Mouse (Mus musculus) kidney, embryonic 14.5 days (tissue): Measurements from ENCODE around the gene Prm3. TPM values are rescaled to one million over a fixed set of nuclear protein-coding genes. Genes with fewer than 3 reads are reported as not detected.

Source experiments
- ATAC-seq: fragments of 200-750 bp; cut with Nextera tagmentation; 2 replicates; pipeline ENCODE4 v1.8.0; 2017; ENCODE audit warnings: moderate number of reproducible peaks, mild to moderate bottlenecking, moderate TSS enrichment, moderate library complexity; ENCODE audit not compliant: low FRiP score, low TSS enrichment
- H3K27ac ChIP-seq: fragments of 300-500 bp; sonication (generic); 2 replicates; pipeline ENCODE4 v1.5.1; 2014; ENCODE audit warnings: low read depth, mild to moderate bottlenecking, low read length, moderate library complexity, mixed read lengths
- H3K27me3 ChIP-seq: fragments of 300-500 bp; sonication (generic); 2 replicates; pipeline ENCODE4 v1.6.1; 2014; ENCODE audit warnings: mild to moderate bottlenecking, low read length; ENCODE audit not compliant: control insufficient read depth, insufficient read depth
- H3K36me3 ChIP-seq: fragments of 300-500 bp; sonication (generic); 2 replicates; pipeline ENCODE4 v1.6.1; 2014; ENCODE audit warnings: low read length, mixed read lengths; ENCODE audit not compliant: control insufficient read depth, insufficient read depth
- H3K4me1 ChIP-seq: fragments of 300-500 bp; sonication (generic); 2 replicates; pipeline ENCODE4 v1.6.1; 2014; ENCODE audit warnings: low read length, mixed read lengths; ENCODE audit not compliant: control insufficient read depth, insufficient read depth
- H3K4me2 ChIP-seq: fragments of 300-500 bp; sonication (generic); replicated peaks from 2 replicates; pipeline ENCODE4 v1.6.1; 2014; ENCODE audit warnings: low read depth, mild to moderate bottlenecking, low read length
- H3K4me3 ChIP-seq: fragments of 300-500 bp; sonication (generic); 2 replicates; pipeline ENCODE4 v1.5.1; 2014; ENCODE audit warnings: mild to moderate bottlenecking, low read length
- H3K9ac ChIP-seq: fragments of 300-500 bp; sonication (generic); 2 replicates; pipeline ENCODE4 v1.6.1; 2014; ENCODE audit warnings: low read depth, mild to moderate bottlenecking, low read length, moderate library complexity
- H3K9me3 ChIP-seq: fragments of 300-500 bp; sonication (generic); 2 replicates; pipeline ENCODE4 v1.6.1; 2016; ENCODE audit warnings: low read length; ENCODE audit not compliant: control insufficient read depth
- WGBS: fragments of 180-500 bp; shearing (Covaris S2); extraction: QIAGEN DNeasy Blood & Tissue Kit; methylation state at CpG from one replicate; pipeline ENCODE4 v1.1.7; 2014; 5-methylcytosine and 5-hydroxymethylcytosine counted together
- polyA plus RNA-seq: library from polyadenylated mRNA; unstranded; fragments of >200 nt; fragmentation: Nextera tagmentation; extraction: Ambion mirVana; gene quantifications from 2 replicates; pipeline ENCODE4 v1.2.1, GENCODE M21; 2014

The Prm3 gene
- polyA plus RNA-seq, 1 experiment from 2014 or later = not detected

DNA sequence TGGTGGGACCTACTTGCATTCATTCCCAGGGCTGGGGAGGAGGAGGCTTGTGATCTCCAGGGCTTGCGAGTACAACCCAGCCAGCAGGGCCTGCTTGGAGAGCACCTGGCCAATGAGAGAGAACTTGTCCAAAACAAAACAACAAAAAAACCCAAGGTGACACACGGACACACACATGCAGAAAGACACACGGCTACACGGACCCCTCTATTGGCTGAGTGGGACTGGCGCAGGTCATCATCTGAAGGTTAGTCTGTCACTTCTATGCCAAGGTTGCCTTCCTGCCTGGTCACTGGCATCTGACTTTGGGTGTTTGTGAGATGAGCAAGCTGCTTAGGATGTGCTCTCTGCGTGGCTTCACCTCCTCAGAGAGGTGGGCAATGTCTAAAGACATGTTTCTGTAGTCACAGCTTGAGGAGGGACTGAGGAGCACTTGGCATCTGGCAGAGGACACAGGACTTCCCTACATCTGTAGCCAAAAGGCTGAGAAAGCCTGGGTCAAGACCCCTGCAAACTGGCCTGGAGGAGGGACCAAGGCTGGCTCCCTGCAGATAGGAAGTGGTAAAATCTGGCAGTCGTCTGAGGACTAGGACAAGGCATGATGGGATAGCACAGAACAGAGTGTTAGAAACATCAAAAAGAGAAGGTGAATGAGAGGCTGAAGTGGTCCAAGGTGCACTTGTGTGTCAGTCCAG, 37.2 kb upstream of the Prm3 start:
- 80% methylated on average over 7 of the region's 7 CpGs for WGBS
- ATAC-seq = no peak
- H3K27ac ChIP-seq = no peak overlapping the region

DNA sequence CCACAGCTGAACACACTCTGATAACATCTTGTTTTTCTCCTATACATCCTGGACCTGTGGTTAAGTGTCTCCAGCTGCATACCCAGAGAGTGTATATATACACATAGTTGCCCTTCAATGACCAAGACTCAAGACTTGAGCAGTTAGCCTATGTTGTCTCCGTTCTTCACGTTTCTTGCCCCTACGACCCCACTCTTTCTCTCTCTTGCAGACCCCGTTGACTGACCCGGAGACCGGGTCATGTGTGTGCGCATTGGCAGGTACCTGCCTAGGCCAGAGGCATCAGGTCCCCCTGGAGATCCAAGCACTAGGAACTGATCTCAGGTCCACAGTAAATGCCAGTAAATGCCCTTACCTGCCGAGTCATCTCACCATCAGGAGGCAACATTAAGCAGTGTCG, 36.6 kb upstream of the Prm3 start:
- Histone ChIP-seq H3K4me1 (no peaks in the 10 kb centered on the region), H3K36me3 (no peaks in the 10 kb centered on the region), H3K4me2 (no peak overlapping the region), H3K9ac (no peak overlapping the region), H3K4me3 (no peak overlapping the region), H3K9me3 (no peaks in the 10 kb centered on the region), H3K27me3 (0 out of 2 replicates have a peak, but pooled peaks cover 2% of the 10 kb centered on the region), H3K27ac (no peak overlapping the region)
- no peak for ATAC-seq
- 86% methylated on average over 9 of the region's 9 CpGs for WGBS

More for the DNA sequence above, 37.2 kb upstream of the Prm3 start:
- no peak overlapping the region for H3K4me3 ChIP-seq
- no peaks in the 10 kb centered on the region for H3K4me1 ChIP-seq
- H3K9me3 ChIP-seq = no peaks in the 10 kb centered on the region
- no peak overlapping the region for H3K4me2 ChIP-seq
- H3K9ac ChIP-seq = no peak overlapping the region
- H3K36me3 ChIP-seq = no peaks in the 10 kb centered on the region
- 0 out of 2 replicates have a peak, but pooled peaks cover 2% of the 10 kb centered on the region for H3K27me3 ChIP-seq

DNA sequence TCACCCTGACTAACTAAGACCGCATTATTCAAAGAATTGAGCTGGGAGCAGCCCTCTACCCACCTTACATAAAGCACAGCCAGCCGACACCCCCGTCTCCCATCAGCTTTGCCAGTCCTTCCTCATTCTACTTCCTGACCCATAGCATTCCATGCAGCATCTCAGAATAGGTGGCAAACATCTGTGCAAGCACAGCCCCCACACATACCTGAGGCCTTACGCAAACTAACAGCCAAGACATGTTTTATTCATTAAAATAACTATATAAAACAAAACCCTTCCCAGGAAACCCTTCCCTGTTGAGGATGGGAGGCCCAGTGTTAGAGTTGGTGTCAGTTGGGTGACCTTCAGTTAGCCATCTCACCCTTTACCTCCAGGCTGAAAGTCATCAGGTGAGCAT, 35.1 kb upstream of the Prm3 start:
- ATAC-seq = no peak
- no peaks in the 10 kb centered on the region for H3K36me3 ChIP-seq
- H3K4me3 ChIP-seq = no peak overlapping the region
- no peak overlapping the region for H3K4me2 ChIP-seq
- no peak overlapping the region for H3K9ac ChIP-seq
- H3K27me3 ChIP-seq = 0 out of 2 replicates have a peak, but pooled peaks cover 2% of the 10 kb centered on the region
- no peaks in the 10 kb centered on the region for H3K9me3 ChIP-seq
- 0 out of 2 replicates have a peak, but pooled peaks cover 5% of the 10 kb centered on the region for H3K4me1 ChIP-seq
- no peak overlapping the region for H3K27ac ChIP-seq
- WGBS = 82% methylated on average over 4 of the region's 4 CpGs

DNA sequence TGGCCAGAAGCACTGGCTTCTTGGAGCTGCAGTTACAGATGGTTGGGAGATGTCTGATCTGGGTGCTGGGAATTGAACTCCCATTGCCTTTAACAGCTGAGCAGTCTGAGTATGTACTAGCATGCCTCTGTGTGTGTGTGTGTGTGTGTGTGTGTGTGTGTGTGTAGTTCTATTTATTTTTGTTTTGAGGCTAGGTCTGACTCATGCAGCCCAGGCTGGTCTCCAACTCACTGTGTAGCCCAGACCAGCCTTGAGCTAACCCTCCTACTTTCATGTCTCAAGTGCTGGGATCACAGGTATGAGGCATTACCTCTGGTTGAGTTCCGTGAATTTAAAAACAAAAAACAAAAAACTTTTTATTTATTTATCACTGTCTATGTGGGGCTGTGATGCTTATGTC, 33.8 kb upstream of the Prm3 start:
- Histone ChIP-seq H3K9ac (no peak overlapping the region), H3K27ac (no peak overlapping the region), H3K36me3 (no peaks in the 10 kb centered on the region), H3K9me3 (no peaks in the 10 kb centered on the region), H3K27me3 (0 out of 2 replicates have a peak, but pooled peaks cover 2% of the 10 kb centered on the region), H3K4me3 (no peak overlapping the region), H3K4me2 (no peak overlapping the region), H3K4me1 (peaks cover 15% of the 10 kb centered on the region; the same call in 1 of the 2 replicates)
- ATAC-seq = no peak
- WGBS = 94% methylated on average over 1 of the region's 1 CpGs

DNA sequence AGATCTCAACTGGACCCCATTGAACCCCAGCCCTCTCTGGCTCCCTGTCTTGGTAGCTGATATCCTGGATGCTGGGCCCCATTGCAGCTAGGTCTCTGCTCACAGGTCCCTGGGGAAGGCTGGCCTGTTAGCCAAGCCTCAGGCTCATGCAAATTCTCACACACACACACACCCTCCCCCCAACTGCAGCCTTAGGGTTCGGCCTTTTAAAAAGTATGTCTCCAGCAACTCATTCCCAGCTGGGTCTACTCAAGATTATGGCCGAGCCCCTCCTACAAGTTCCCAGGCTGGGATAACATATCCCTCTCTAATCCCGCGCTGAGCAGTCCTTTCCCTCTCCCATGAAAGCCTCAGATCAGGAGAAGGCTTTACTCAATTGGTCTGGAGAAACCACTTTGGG, 30.7 kb upstream of the Prm3 start:
- ATAC-seq = peak; percentile 72
- H3K4me2 ChIP-seq = no peak overlapping the region
- peak overlapping the region; percentile 70 for H3K27ac ChIP-seq
- H3K27me3 ChIP-seq = 0 out of 2 replicates have a peak, but pooled peaks cover 2% of the 10 kb centered on the region
- H3K4me3 ChIP-seq = no peak overlapping the region
- H3K9me3 ChIP-seq = no peaks in the 10 kb centered on the region
- H3K36me3 ChIP-seq = no peaks in the 10 kb centered on the region
- 20% methylated on average over 4 of the region's 4 CpGs for WGBS
- H3K9ac ChIP-seq = no peak overlapping the region
- peaks cover 15% of the 10 kb centered on the region; the same call in 1 of the 2 replicates for H3K4me1 ChIP-seq

- WGBS = 74% methylated on average over 3 of the region's 3 CpGs
- Histone ChIP-seq H3K9ac (no peak overlapping the region), H3K4me2 (no peak overlapping the region), H3K27ac (no peak overlapping the region), H3K36me3 (no peaks in the 10 kb centered on the region), H3K4me1 (peaks cover 15% of the 10 kb centered on the region; the same call in 1 of the 2 replicates), H3K27me3 (0 out of 2 replicates have a peak, but pooled peaks cover 2% of the 10 kb centered on the region), H3K4me3 (no peak overlapping the region), H3K9me3 (no peaks in the 10 kb centered on the region)
- ATAC-seq = no peak
Observed at GRCm38 (mm10) chr16:10819966-10820365, 29.3 kb upstream of the Prm3 start.

DNA sequence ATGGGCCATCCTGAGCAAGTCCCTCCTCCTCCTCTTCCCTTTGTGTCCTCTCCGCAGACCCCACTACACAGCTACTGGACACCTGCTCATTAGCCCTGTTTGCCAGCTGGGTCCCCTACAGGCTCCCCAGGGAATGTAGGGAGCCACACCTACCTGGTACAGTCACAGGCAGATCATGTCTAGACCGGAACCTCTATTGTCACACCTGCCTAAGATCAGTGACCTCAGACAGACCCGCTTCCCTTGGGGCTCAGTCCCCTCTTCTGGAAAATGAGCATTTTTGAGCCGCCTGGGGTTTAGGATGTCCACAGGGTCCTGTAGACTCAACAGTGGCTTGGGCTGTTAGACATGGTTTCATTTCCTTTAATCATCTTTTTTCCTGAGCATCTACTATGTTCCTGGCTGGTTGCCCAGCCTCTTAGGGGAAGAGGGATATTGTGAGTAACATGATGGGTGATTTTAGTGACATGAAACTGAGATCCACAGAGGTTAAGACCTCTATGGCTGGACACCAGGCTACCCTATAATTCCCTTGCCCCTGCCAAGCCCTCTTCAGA, 27.9 kb upstream of the Prm3 start:
- Histone ChIP-seq H3K4me1 (peaks cover 15% of the 10 kb centered on the region; the same call in 1 of the 2 replicates), H3K4me2 (no peak overlapping the region), H3K36me3 (no peaks in the 10 kb centered on the region), H3K27ac (no peak overlapping the region), H3K4me3 (no peak overlapping the region), H3K9ac (no peak overlapping the region), H3K27me3 (0 out of 2 replicates have a peak, but pooled peaks cover 2% of the 10 kb centered on the region), H3K9me3 (no peaks in the 10 kb centered on the region)
- ATAC-seq = no peak
- WGBS = 87% methylated on average over 4 of the region's 4 CpGs

DNA sequence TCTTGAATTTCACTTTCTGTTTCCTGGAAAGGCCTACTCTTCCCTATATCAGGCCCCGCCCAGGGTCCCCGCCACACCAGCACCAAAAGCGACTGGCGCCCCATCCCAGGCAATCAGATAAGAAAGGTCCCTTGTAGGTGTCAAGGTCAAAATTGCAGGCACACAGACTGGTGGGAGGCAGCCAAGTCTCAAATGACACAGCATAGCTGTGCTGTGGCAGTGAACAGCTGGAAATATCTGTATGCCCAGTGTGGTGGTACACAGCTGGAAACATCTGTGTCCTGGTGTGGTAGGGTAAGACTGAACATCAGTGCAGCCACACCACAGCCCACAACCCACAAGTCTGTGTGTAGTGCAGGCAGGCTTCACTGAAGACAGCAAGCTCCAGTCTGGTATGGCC, 24.1 kb upstream of the Prm3 start:
- no peak overlapping the region for H3K4me2 ChIP-seq
- peak; percentile 42; the same call in 1 of the 2 replicates for ATAC-seq
- H3K4me1 ChIP-seq = peaks cover under 1% of the 10 kb centered on the region; the same call in 1 of the 2 replicates
- H3K27ac ChIP-seq = no peak overlapping the region
- H3K4me3 ChIP-seq = no peak overlapping the region
- no peaks in the 10 kb centered on the region for H3K9me3 ChIP-seq
- no peaks in the 10 kb centered on the region for H3K27me3 ChIP-seq
- H3K36me3 ChIP-seq = no peaks in the 10 kb centered on the region
- no peak overlapping the region for H3K9ac ChIP-seq
- WGBS = 65% methylated on average over 4 of the region's 4 CpGs

DNA sequence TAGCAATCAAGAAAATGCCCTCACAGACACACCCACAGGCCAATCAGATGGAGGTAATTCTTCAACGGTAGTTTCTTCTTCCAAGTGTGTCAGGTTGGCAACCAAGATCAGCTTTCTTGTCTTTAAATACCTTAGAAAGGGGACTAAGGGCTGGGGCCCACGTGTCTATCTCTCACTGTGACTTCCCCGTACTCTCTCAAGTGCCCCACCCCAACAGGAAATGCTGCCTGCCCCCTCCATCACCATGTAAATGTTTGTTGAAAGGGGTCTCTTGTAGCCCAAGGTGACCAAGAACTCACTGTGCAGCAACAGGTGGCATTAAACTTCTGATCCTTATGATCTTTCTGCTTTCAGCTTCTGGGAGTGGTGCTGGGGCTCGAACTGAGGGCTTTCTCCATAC, 23.0 kb upstream of the Prm3 start:
- ATAC-seq = no peak
- H3K4me2 ChIP-seq = no peak overlapping the region
- H3K9ac ChIP-seq = no peak overlapping the region
- no peaks in the 10 kb centered on the region for H3K27me3 ChIP-seq
- H3K4me1 ChIP-seq = no peaks in the 10 kb centered on the region
- no peak overlapping the region for H3K4me3 ChIP-seq
- no peak overlapping the region for H3K27ac ChIP-seq
- H3K36me3 ChIP-seq = no peaks in the 10 kb centered on the region
- H3K9me3 ChIP-seq = no peaks in the 10 kb centered on the region
- 81% methylated on average over 4 of the region's 4 CpGs for WGBS
